Mouse (Mus musculus) brain, embryonic 14.5 days (tissue): ENCODE results near the gene Tenm2. TPM values are rescaled to one million over a fixed set of nuclear protein-coding genes. Genes with fewer than 3 reads are reported as not detected.
A peak's percentile ranks its signal among the peaks of the same experiment; 100 is the strongest.

Source experiments
- DNase-seq: peaks from one replicate; pipeline ENCODE4 v3.0.0-alpha.2; 2011; ENCODE audit warnings: low read depth
- CTCF ChIP-seq: fragments of 200-500 bp; IDR thresholded peaks from 2 replicates; pipeline ENCODE4 v1.5.1; 2012; ENCODE audit warnings: inconsistent platforms, mild to moderate bottlenecking, moderate library complexity, borderline replicate concordance; ENCODE audit not compliant: insufficient read depth, insufficient read length; ENCODE audit errors: extremely low read depth
- POLR2A ChIP-seq: fragments of 200-500 bp; IDR thresholded peaks from 2 replicates; pipeline ENCODE4 v1.6.1; 2012; ENCODE audit warnings: mild to moderate bottlenecking, inconsistent platforms, borderline replicate concordance; ENCODE audit not compliant: poor library complexity, insufficient read depth, insufficient read length, severe bottlenecking; ENCODE audit errors: extremely low read depth
- polyA plus RNA-seq: library from polyadenylated mRNA; depleted of rRNA; stranded (reverse); fragments of >200 nt; gene quantifications from 2 replicates; pipeline ENCODE4 v1.2.3, GENCODE M21; 2012

Gene Tenm2
- polyA plus RNA-seq, 1 experiment = 47.2 TPM

- peak; percentile 66 for DNase-seq
Observed at GRCm38 (mm10) chr11:36549398-36550139, 686.2 kb downstream of the Tenm2 start.

GRCm38 (mm10) chr11:36548139-36548538 lies 687.6 kb downstream of the Tenm2 start:
- peak; percentile 75 for DNase-seq
- TF ChIP-seq CTCF = no peak

More at GRCm38 (mm10) chr11:36549398-36550139, 686.2 kb downstream of the Tenm2 start:
- no peak for TF ChIP-seq POLR2A
- TF ChIP-seq CTCF = no peak

GRCm38 (mm10) chr11:36538144-36538543 lies 697.6 kb downstream of the Tenm2 start:
- TF ChIP-seq POLR2A = no peak
- no peak for TF ChIP-seq CTCF
- DNase-seq = no peak

GRCm38 (mm10) chr11:36537573-36538133 lies 698.1 kb downstream of the Tenm2 start:
- TF ChIP-seq CTCF (no peak), POLR2A (no peak)
- no peak for DNase-seq

- no peak for TF ChIP-seq POLR2A
- TF ChIP-seq CTCF = no peak
- no peak for DNase-seq
Observed at GRCm38 (mm10) chr11:36535591-36535990, 700.2 kb downstream of the Tenm2 start.

GRCm38 (mm10) chr11:36531614-36532013 lies 704.1 kb downstream of the Tenm2 start:
- TF ChIP-seq CTCF (no peak), POLR2A (no peak)
- no peak for DNase-seq

GRCm38 (mm10) chr11:36527509-36527908 lies 708.3 kb downstream of the Tenm2 start:
- TF ChIP-seq POLR2A (no peak), CTCF (no peak)
- DNase-seq = peak; percentile 72

- peak; percentile 89 for DNase-seq
- TF ChIP-seq CTCF (peak; percentile 86), POLR2A (no peak)
Observed at GRCm38 (mm10) chr11:36526381-36526780, 709.4 kb downstream of the Tenm2 start.

- no peak for TF ChIP-seq POLR2A
- no peak for TF ChIP-seq CTCF
- no peak for DNase-seq
Observed at GRCm38 (mm10) chr11:36512468-36512867, 723.3 kb downstream of the Tenm2 start.

- DNase-seq = peak; percentile 71
- TF ChIP-seq CTCF = no peak
- TF ChIP-seq POLR2A = no peak
Observed at GRCm38 (mm10) chr11:36508312-36508711, 727.5 kb downstream of the Tenm2 start.

- TF ChIP-seq POLR2A (no peak), CTCF (no peak)
- no peak for DNase-seq
Observed at GRCm38 (mm10) chr11:36494898-36495548, 740.7 kb downstream of the Tenm2 start.
